Mouse (Mus musculus): ENCODE results near the gene Ogn.

The Ogn gene

DNA sequence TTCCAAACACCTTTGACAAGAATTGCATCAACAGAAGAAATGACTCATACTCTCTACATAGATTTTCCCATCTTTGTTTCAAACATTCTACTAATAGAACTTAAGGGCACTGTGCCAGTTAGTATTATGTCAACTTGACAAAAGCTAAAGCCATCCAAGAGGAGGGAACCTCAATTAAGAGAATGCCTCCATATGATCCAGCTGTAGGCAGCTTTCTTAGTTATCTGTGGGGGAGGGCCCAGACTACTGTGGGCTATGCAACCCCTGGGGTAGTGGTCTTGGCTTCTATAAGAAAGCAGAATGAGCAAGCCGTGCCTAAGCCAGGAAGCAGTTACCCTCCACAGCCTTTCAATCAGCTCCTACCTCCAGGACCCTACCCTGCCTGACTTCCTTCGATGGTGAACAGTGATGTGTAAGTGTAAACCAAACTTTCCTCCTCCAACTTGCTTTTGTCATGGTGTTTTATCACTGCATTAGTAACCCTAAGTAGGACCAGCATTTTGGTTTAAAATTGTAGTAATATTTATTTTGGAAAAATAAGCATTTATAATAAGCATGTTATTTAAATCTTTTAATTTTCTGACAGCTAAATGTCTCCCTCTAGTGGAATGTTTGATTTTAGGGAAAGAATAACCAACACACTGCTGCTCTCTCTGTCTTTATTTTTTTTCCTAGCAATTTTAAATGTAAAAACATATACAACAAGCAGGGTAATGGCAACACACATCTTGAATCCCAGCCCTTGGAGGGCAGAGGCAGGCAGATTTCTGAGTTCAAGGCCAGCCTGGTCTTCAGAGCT lies 37.1 kb downstream of the Ogn start:
- no peak for DNase-seq (ENCODE audit: low spot score in 2 of 2)

- DNase-seq (ENCODE audit: low spot score in 2 of 2) = no peak
These were observed 38.2 kb downstream of the Ogn start for GRCm38 (mm10) chr13:49646019-49646418.

- DNase-seq (ENCODE audit: low spot score in 2 of 2) = no peak
These were observed 43.3 kb downstream of the Ogn start for GRCm38 (mm10) chr13:49651136-49651535.

- DNase-seq (ENCODE audit: low spot score in 2 of 2) = no peak
These were observed 44.0 kb downstream of the Ogn start for GRCm38 (mm10) chr13:49651781-49652351.

- peak; percentile 98 to 99 for DNase-seq (ENCODE audit: low spot score in 2 of 2)
These were observed 44.8 kb downstream of the Ogn start, which contains the start of the genes Cenpp and Nol8 for GRCm38 (mm10) chr13:49652481-49653179. Gene Cenpp (minus strand): TSS chr13:49652785. Gene Nol8 (plus strand): TSS chr13:49653078.

GRCm38 (mm10) chr13:49653180-49653541 lies 45.3 kb downstream of the Ogn start:
- no peak for DNase-seq (ENCODE audit: low spot score in 2 of 2)

Data from cerebellum, postnatal 4 days (tissue).